Mouse (Mus musculus) small intestine, adult 2 months (tissue): ENCODE results near the gene Zfp14. TPM values are rescaled to one million over a fixed set of nuclear protein-coding genes. Genes with fewer than 3 reads are reported as not detected.

Experiments used
- H3K27ac ChIP-seq: fragments of 200-500 bp; 2 replicates; pipeline ENCODE4 v1.5.1; 2012; ENCODE audit warnings: low read depth, low read length, control low read depth, inconsistent platforms; ENCODE audit not compliant: insufficient read depth
- H3K27me3 ChIP-seq: fragments of 200-500 bp; 2 replicates; pipeline ENCODE4 v1.6.1; 2012; ENCODE audit warnings: mild to moderate bottlenecking, moderate library complexity, low read length, inconsistent platforms; ENCODE audit not compliant: control insufficient read depth, insufficient read depth
- H3K36me3 ChIP-seq: fragments of 200-500 bp; 2 replicates; pipeline ENCODE4 v1.6.1; 2012; ENCODE audit warnings: mild to moderate bottlenecking, low read length, control low read depth, inconsistent platforms; ENCODE audit not compliant: control insufficient read depth, insufficient read depth
- H3K4me1 ChIP-seq: fragments of 200-500 bp; 2 replicates; pipeline ENCODE4 v1.6.1; 2012; ENCODE audit warnings: low read length, inconsistent platforms, mixed read lengths; ENCODE audit not compliant: control insufficient read depth, insufficient read depth, insufficient read length
- H3K4me3 ChIP-seq: fragments of 200-500 bp; 2 replicates; pipeline ENCODE4 v1.5.1; 2012; ENCODE audit warnings: low read depth, mild to moderate bottlenecking, control low read depth, inconsistent platforms, low read length, moderate library complexity
- CTCF ChIP-seq: fragments of 200-500 bp; IDR thresholded peaks from 2 replicates; pipeline ENCODE4 v1.5.1; 2012; ENCODE audit warnings: low read depth, mild to moderate bottlenecking, control low read depth, inconsistent platforms, low read length, moderate library complexity, mixed read lengths; ENCODE audit not compliant: insufficient replicate concordance, insufficient read length; ENCODE audit errors: extremely low read depth
- POLR2A ChIP-seq: fragments of 200-500 bp; IDR thresholded peaks from 2 replicates; pipeline ENCODE4 v1.6.1; 2012; ENCODE audit warnings: low read depth, mild to moderate bottlenecking, control low read depth, inconsistent platforms, low read length, moderate library complexity
- WGBS: fragments of 180-500 bp; shearing (Covaris S2); methylation state at CpG from one replicate; pipeline ENCODE4 v1.1.7; 2018; 5-methylcytosine and 5-hydroxymethylcytosine counted together
- polyA plus RNA-seq: library from polyadenylated mRNA; depleted of rRNA; stranded (reverse); fragments of >200 nt; gene quantifications from 2 replicates; pipeline ENCODE4 v1.2.3, GENCODE M21; 2012

Zfp14 gene
- polyA plus RNA-seq, 1 experiment: 0.58 TPM

GRCm38 (mm10) chr7:30062478-30062877 is 11.3 kb upstream of the Zfp14 start:
- Histone ChIP-seq H3K27ac (no peak overlapping the region), H3K36me3 (peaks cover 2% of the 10 kb centered on the region; the same call in 1 of the 2 replicates), H3K27me3 (no peaks in the 10 kb centered on the region), H3K4me1 (no peaks in the 10 kb centered on the region), H3K4me3 (no peak overlapping the region)
- 89% methylated on average over 5 of the region's 5 CpGs for WGBS
- TF ChIP-seq POLR2A: no peak
- TF ChIP-seq CTCF: peak; percentile 23; the same call in 1 of the 2 replicates

- Histone ChIP-seq H3K27ac (no peak overlapping the region), H3K27me3 (no peaks in the 10 kb centered on the region), H3K4me1 (no peaks in the 10 kb centered on the region), H3K4me3 (no peak overlapping the region), H3K36me3 (peaks cover 4% of the 10 kb centered on the region; the same call in 1 of the 2 replicates)
- 91% methylated on average over 6 of the region's 6 CpGs for WGBS
- TF ChIP-seq CTCF: no peak
Observed at GRCm38 (mm10) chr7:30060341-30060740, 9.2 kb upstream of the Zfp14 start.

- no peak overlapping the region for H3K27ac ChIP-seq
- H3K4me3 ChIP-seq: no peak overlapping the region
- 0 out of 2 replicates have a peak, but pooled peaks cover 2% of the 10 kb centered on the region for H3K4me1 ChIP-seq
- H3K27me3 ChIP-seq: no peaks in the 10 kb centered on the region
- H3K36me3 ChIP-seq: 0 out of 2 replicates have a peak, but pooled peaks cover 2% of the 10 kb centered on the region
- TF ChIP-seq POLR2A (no peak), CTCF (no peak)
- WGBS: 9% methylated on average over 3 of the region's 3 CpGs
Observed at GRCm38 (mm10) chr7:30053591-30053990, 2.4 kb upstream of the Zfp14 start.

GRCm38 (mm10) chr7:30048126-30048525 is 3.1 kb downstream of the Zfp14 start:
- Histone ChIP-seq H3K4me3 (no peak overlapping the region), H3K4me1 (0 out of 2 replicates have a peak, but pooled peaks cover 2% of the 10 kb centered on the region), H3K27ac (no peak overlapping the region), H3K36me3 (no peaks in the 10 kb centered on the region), H3K27me3 (no peaks in the 10 kb centered on the region)
- 89% methylated on average over 4 of the region's 4 CpGs for WGBS
- TF ChIP-seq POLR2A: no peak
- TF ChIP-seq CTCF: no peak

- Histone ChIP-seq H3K4me1 (no peaks in the 10 kb centered on the region), H3K4me3 (no peak overlapping the region), H3K27ac (no peak overlapping the region), H3K36me3 (no peaks in the 10 kb centered on the region), H3K27me3 (no peaks in the 10 kb centered on the region)
- 57% methylated on average over 9 of the region's 9 CpGs for WGBS
- no peak for TF ChIP-seq POLR2A
- no peak for TF ChIP-seq CTCF
Observed at GRCm38 (mm10) chr7:30044354-30044753, 6.8 kb downstream of the Zfp14 start.

GRCm38 (mm10) chr7:30034331-30034730 is 16.8 kb downstream of the Zfp14 start:
- H3K36me3 ChIP-seq: peaks cover 1% of the 10 kb centered on the region; the same call in 1 of the 2 replicates
- H3K4me3 ChIP-seq: no peak overlapping the region
- TF ChIP-seq CTCF: no peak
- TF ChIP-seq POLR2A: no peak
- H3K27ac ChIP-seq: no peak overlapping the region
- no peaks in the 10 kb centered on the region for H3K27me3 ChIP-seq
- no peaks in the 10 kb centered on the region for H3K4me1 ChIP-seq
- 94% methylated on average over 12 of the region's 12 CpGs for WGBS

- H3K36me3 ChIP-seq: peaks cover 3% of the 10 kb centered on the region; the same call in 1 of the 2 replicates
- H3K4me3 ChIP-seq: no peak overlapping the region
- H3K4me1 ChIP-seq: no peaks in the 10 kb centered on the region
- 90% methylated on average over 3 of the region's 3 CpGs for WGBS
- no peak for TF ChIP-seq CTCF
- TF ChIP-seq POLR2A: no peak
- no peak overlapping the region for H3K27ac ChIP-seq
- H3K27me3 ChIP-seq: no peaks in the 10 kb centered on the region
Observed at GRCm38 (mm10) chr7:30031379-30031778, 19.8 kb downstream of the Zfp14 start.
